Mouse (Mus musculus): ENCODE measurements at regions not wholly inside any gene's neighbourhood (a gene's known extent, or its start where the extent isn't known, plus 50 kb on each side); places are given as distances from the start of the nearest gene placed in this dataset.

- no peak for DNase-seq (ENCODE audit: low read depth, low spot score)
These were observed 525.5 kb upstream of the Pappa start for GRCm38 (mm10) chr4:64598465-64598864.

GRCm38 (mm10) chr4:64599222-64599621 is 524.8 kb upstream of the Pappa start:
- no peak for DNase-seq (ENCODE audit: low read depth, low spot score)

DNA sequence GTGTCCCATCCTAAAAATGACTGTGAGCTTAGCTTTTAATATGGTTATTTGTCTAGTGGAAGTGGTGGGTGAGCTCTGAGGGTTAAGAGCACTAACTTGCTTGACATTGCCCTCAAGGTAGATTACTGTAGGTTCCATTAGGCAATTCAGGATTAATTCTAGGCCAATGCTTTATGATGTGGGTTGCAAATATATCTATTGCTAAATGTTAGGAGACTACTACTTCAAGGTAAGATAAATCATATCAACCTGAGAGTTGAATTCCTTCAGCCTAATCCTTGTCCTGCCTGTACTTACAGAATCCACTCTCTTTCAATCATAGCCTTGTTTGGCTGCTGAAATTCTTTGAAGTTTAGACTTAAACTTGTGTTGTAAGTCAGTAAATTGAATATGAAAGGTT is 501.2 kb upstream of the Pappa start:
- no peak for DNase-seq (ENCODE audit: low read depth, low spot score)

DNA sequence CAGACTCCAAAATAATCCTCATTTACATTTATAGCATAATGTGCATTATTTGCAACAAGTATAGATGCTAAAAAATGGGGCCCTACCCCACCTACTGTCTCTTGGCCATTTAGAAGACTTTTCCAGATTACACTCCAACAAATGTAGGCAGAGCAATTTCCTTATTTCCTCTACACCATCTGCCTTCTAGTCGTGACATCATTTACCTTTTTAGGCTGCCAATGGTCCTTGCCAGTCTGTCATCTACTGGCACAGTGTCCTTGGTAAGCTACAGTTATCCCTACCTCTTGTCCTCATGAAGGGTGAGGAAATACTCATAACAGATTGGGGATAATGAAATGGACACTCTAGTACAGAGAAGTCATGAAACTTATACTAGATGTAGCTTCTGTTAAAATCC is 491.8 kb upstream of the Pappa start:
- DNase-seq (ENCODE audit: low read depth, low spot score), result no peak

- DNase-seq (ENCODE audit: low read depth, low spot score), result no peak
These were observed 488.6 kb upstream of the Pappa start for GRCm38 (mm10) chr4:64635256-64635962.

GRCm38 (mm10) chr4:64640056-64640455 is 483.9 kb upstream of the Pappa start:
- DNase-seq (ENCODE audit: low read depth, low spot score), result no peak

- no peak for DNase-seq (ENCODE audit: low read depth, low spot score)
These were observed 483.0 kb upstream of the Pappa start for GRCm38 (mm10) chr4:64640976-64641375.

GRCm38 (mm10) chr4:64645141-64645540 is 478.8 kb upstream of the Pappa start:
- DNase-seq (ENCODE audit: low read depth, low spot score), result no peak

GRCm38 (mm10) chr4:64654157-64654556 is 469.8 kb upstream of the Pappa start:
- DNase-seq (ENCODE audit: low read depth, low spot score), result no peak

DNA sequence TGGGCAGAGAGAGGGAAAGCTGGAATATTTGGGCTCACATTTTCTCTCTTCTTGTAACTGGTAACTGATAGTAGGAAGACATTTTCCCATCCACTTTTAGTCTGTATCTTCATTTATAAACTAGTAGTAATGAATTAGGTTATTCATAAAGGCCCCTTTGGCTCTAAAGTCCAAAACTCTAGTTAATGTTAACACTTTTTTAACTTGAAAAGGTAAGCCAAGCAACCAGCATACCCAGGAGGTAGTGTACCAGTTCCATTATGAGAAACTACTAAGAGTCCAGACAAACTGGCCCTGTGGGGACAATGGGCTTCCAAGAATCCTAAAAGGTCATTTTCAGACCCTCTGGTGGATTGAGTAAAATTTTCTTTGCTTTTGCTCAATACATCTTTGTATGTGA is 468.4 kb upstream of the Pappa start:
- no peak for DNase-seq (ENCODE audit: low read depth, low spot score)

DNA sequence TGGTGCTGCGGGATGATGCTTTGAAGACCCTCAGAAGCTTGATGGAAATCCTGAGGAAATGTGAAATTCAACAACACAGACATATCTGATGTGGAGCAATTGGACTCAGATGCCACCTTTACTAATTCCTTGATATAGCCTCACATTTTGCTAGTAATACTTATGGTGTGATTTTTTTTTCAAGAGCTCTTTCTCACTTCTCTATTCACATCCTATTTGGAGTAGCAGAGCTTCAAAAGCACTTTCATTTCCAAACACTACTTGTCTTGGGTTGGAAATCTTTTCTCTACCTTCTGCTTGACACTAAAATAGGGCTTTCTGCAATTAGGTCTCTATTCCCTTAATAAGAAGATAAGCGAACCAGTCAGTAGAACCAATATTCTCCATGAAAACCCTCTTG is 460.3 kb upstream of the Pappa start:
- DNase-seq (ENCODE audit: low read depth, low spot score), result no peak

- no peak for DNase-seq (ENCODE audit: low read depth, low spot score)
These were observed 456.0 kb upstream of the Pappa start for GRCm38 (mm10) chr4:64667998-64668397.

GRCm38 (mm10) chr4:64669722-64670121 is 454.3 kb upstream of the Pappa start:
- DNase-seq (ENCODE audit: low read depth, low spot score), result no peak

DNA sequence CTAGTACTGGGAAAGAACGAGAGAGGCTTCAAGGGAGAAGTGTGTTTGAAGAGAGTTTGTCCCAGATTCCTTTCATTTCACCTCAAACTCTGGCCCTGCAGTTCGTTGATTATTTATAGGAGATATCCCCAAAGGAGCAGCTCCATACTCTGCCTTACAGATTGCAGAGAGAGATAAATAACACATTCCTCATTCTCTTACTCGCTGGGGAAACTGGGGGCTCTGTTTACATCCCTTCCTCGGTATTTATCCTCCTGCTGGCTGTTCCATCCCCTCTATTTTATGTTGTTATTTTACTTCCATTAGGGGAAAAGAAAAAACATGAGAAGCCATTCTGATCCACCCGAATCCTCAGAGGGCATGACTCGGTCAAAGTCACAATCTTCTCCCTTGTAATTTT is 447.5 kb upstream of the Pappa start:
- no peak for DNase-seq (ENCODE audit: low read depth, low spot score)

DNA sequence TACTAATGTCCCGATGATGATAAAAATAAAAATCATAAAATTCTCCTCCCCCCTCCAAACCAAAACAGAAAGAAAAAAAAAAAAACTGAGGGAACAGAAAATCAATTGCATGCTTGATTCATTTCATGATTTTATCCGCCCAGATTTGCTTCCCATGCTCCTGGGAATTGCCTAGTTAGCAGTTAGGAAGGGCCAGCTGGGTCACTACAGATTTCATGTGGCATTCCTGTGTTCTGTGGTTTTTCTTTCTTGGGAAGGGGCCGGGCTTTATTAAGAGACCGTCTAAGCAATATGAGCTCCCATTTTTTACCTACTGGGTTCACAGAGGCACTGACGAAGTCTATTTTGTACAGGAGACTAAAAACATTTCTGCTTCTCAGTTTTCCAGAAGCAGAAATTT is 447.1 kb upstream of the Pappa start:
- no peak for DNase-seq (ENCODE audit: low read depth, low spot score)

- DNase-seq (ENCODE audit: low read depth, low spot score), result no peak
These were observed 439.3 kb upstream of the Pappa start for GRCm38 (mm10) chr4:64684654-64685053.

- no peak for DNase-seq (ENCODE audit: low read depth, low spot score)
These were observed 427.8 kb upstream of the Pappa start for GRCm38 (mm10) chr4:64696134-64696533.

DNA sequence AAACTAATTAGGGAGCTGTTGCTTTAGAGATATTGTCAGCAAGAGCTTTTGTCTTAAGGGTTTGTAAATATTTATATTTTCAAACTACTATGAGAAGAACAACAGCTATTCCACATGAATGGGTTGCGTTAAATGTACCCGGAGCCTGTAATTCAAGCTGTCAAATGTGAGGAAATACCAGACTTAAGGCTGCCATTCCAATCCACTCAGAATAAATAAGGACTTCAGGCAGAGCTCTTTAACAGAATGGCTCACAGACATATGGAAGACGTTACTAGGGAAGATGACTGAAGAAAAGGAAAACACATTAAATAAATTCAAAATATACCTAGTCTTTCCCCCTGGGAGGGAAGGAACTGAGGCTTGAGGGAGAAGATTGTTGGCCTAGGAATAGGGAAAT is 400.7 kb upstream of the Pappa start:
- no peak for DNase-seq (ENCODE audit: low read depth, low spot score)

GRCm38 (mm10) chr4:64724851-64725250 is 399.1 kb upstream of the Pappa start:
- no peak for DNase-seq (ENCODE audit: low read depth, low spot score)

GRCm38 (mm10) chr4:64755986-64756385 is 368.0 kb upstream of the Pappa start:
- DNase-seq (ENCODE audit: low read depth, low spot score), result no peak

GRCm38 (mm10) chr4:64768610-64769009 is 355.4 kb upstream of the Pappa start:
- DNase-seq (ENCODE audit: low read depth, low spot score), result no peak

- no peak for DNase-seq (ENCODE audit: low read depth, low spot score)
These were observed 320.1 kb upstream of the Pappa start for GRCm38 (mm10) chr4:64803886-64804285.

DNA sequence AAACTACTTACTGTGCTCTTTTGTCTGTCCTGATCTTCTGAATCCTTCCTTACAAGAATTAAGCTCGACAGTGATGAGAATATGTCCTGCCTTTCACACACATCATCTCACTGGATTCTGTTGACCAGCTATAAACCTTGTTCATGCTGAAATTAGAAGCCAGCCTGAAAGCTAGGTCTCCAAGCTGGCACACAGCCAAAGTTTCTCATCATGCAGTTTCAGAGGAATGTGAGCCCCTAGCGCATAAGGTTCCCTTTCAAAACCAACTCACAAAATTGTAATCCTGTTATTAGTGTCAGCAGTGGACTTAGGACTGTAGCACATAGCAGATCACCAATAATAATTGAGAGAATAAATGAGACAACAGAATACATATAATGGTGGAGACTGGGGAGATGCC is 319.0 kb upstream of the Pappa start:
- no peak for DNase-seq (ENCODE audit: low read depth, low spot score)

- DNase-seq (ENCODE audit: low read depth, low spot score), result no peak
These were observed 316.8 kb upstream of the Pappa start for GRCm38 (mm10) chr4:64807148-64807547.

Measured in ES-CJ7 (cell line).